Mouse (Mus musculus) gonadal fat pad, adult 2 months (tissue): ENCODE measurements at regions not wholly inside any gene's neighbourhood (a gene's known extent, or its start where the extent isn't known, plus 50 kb on each side); places are given as distances from the start of the nearest gene placed in this dataset.

Experiments
- DNase-seq: peaks from one replicate; pipeline ENCODE4 v3.0.0-alpha.2; 2012; ENCODE audit warnings: low read depth

DNA sequence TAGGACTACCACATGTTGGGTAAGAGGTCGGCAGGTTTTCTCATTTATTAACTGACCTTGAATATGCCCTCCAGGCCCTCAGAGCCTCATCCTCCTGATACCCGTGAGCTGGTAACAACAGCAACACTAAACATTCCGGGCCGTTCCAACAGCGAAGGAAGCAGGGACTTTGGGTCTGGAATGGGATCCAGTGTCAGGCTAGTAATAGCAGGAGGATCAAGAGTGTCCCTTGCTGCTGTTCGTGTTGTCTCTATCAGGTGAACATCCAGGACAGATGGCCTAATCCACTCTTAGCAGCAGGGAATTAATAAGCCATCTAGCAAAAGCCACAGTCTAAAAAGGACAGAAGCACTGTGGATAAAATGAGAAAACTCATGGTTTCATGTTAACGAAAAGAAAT lies 106.7 kb downstream of the Cpeb2 start:
- no peak for DNase-seq

- DNase-seq = no peak
These were observed 108.5 kb downstream of the Cpeb2 start for GRCm38 (mm10) chr5:43341475-43341874.

DNA sequence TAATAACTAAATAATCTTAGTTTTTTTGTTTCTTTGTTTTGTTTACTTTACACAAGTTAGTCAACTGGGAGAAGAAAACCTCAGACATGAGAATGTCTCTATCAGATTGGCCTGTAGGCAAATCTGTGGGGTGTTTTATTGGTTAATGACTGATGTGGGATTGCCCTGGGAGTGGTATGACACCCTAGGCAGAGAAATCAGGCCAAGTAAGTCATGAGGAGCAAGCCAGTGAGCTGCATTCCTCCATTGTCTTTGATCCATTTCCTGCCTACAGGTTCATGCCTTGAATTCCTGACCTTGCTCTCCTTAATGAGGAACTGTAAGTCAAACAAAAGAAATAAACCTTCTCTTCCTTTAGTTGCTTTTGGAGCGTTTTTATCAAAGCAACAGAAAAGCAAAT lies 111.5 kb downstream of the Cpeb2 start:
- DNase-seq = no peak

DNA sequence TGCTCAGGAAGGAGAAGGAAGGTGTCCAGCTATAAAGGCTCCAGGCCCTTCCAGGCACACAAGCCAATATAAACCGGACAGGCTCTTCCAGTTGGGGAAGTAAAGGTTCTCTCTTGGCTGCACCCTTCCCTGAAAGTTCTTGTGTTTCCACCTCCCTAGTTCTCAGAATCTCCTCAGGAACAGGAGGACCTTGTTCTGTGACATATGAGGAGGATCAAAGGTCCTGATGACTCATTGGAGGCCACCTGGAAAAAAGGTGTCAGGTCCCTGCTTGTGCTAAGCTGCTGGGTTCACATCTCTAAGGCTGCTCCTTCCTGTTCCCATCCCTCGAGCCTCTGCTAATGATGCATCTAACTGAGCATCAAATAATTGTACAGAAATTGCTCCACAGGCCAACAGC lies 118.0 kb downstream of the Cpeb2 start:
- no peak for DNase-seq

DNA sequence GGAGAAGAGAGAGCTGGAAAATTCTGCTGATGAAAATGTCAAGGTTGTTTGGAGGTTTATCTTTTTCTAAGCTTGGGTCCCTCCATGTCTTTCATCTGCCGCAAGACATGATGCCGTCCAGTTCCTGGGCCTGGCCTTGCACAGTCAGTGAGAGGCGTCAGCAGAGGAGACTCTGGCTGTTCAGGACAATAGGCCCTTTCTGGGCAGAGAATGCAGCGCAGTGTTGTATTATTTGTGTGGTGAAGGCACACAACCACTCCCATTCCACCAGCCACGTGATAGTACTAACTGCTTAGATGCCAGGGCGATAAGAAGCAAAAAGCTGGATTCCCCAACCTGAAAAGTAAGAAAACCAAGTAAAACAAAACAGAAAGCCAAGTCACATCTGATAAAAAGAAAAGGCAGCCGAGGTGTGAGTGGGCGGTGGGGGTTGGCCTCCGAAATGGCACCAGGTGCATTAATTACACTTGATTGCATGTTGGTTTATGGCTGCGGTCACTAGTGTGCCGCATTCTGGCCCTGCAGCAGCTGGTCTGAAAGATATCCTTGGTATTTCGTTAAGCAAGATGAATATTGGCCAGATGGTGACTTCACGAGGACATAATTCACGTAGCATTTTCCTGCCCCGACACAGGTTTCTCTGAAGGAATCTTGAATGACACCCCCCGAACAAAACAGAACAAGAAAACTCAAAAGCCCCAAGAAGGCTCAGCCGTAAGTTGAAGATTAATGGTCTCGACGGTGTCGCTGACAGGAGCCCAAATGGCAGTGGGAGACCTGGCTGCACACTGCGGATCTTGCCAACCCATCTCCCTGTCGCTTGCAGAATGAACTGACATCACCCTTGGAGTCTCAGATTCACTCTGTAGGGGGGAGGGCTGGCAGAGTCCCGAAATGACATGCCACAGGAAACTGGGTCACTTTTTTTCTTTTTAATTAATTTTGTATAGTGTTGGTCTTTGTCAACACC lies 120.3 kb downstream of the Cpeb2 start:
- DNase-seq = no peak

DNA sequence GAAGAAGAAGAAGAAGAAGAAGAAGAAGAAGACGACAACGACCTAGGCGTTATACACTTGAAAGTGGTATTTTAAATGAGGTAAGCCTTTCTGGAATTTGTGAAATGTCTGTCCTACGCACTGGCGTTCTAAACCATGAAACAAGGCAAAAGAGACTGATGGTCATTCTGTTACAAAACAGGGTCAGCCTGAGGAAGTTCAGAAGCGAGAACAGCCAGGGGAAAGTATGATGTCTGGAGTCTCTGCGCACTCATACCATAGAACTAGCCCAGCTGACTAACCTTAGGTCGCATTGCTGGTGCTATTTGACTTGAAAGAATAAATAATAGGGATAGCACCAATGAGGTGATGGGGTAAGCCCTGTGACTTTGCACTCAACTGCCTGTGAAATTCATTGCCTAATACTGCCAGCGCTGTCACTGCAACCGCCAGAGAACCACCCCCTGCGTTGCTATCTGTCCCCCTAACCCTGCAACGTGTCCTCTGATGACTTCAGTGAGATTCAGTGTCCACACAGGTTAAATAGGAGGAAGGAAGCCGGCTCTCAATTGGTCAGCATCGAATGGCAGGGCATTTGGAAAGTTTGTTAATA lies 121.5 kb downstream of the Cpeb2 start:
- no peak for DNase-seq

DNA sequence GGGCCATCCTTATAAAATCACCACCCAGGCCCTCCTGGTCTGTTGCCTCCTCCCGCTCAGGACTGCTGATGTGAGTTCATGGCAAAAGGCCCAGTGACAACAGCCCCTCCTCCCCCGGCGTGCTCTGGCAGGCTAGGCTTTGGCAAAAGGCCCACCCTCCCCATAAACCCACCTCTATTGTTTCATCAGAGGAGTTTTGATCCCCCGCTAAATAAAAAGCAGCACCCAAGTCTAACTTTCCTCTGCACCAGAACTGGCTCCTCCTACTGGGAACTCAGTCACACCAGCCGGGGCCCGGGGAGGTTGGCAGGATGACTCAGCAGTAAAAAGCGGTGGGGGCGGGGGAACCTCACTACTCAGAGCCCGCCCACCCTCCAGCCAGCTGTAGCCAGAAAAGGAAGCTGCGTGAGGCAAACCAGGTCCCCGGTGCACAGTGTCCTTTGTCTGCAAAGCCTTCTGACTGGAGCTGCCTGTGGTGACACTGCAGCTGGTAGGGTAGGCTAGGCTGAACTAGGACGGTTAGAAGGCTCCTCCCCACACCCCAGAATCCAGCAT lies 122.1 kb downstream of the Cpeb2 start:
- no peak for DNase-seq

DNA sequence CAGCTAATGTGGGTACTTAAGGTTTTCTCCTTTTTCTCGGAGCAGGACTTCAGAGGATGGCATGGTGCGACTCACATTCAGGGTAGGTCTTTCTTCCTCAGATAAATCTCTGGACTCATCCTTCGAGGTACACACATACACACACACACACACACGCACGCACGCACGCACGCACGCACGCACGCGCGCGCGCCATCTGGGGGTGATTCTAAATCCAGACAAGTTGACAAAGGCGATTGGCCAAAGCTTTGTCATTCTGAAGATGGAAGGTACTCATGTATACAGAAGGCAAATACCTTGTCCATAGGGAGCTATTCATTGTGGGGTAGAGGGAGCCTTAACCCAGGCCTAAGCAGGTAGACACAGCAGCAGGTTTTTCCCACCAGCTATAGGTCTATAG lies 122.9 kb downstream of the Cpeb2 start:
- DNase-seq = no peak

DNA sequence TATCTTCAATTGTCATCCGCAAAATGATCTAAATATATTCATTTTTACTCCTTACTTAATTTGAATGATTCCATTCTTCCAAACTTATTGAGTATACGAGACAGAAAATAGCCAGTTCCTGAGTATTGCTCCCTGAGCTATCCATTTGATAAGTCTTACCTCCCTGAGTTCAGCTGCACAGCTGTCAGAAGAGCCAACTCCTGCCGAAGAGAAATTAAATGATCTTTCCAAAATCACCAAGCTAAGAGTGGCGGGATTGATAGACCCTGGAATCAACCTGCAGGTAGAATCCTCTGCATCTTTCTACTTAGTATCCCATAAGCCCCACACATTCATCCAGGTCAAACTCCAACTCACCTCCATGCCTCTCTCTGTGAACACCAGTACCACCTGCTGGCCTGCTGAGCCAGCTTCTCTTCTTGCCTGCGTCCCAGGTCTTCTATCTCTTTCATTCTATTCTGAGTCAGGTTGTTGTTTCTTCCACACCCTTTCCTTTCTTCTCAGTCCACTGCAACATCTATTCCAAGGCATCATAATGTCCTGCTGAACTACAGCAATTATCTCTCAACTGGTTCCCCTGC lies 124.2 kb downstream of the Cpeb2 start:
- DNase-seq = no peak

GRCm38 (mm10) chr5:43357901-43358300 lies 124.9 kb downstream of the Cpeb2 start:
- DNase-seq = no peak

DNA sequence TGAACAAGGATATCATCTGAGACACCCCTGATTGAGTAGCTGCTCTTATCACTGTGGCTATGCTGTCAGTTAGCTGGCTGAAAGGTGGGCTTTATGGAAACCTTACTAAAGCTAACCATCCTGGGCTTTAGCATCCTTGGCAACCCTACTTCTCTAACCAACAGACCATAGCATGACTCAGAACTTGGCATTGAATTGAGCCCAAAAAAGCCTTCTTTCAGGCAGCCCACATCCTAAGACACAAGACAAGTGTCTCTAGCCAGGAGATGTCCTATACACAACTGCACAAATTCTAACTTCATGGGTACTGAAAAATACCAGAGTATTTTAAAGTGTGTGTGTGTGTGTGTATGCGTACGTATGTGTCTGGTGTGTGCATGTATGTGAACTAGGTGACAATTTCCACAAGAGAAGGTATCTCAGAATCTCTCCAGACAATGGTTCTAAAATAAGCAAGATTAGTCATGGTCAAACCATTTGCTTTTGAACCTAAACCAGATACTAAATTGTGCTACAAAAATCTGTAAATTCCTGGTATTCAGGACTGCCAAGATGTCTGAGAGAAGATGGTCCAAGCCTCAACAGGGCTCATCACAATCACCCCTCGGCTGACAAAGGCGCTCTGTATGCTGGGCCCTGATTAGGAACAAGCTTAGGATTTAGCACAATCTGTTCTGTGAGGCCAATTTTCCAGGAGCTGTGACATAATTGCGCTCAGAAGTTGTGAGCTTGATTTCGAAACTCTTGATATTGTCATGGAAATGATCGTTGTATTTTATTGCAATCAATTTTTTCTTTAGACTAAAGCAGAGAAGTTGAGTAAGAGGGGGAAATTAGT lies 126.2 kb downstream of the Cpeb2 start:
- DNase-seq = no peak

- no peak for DNase-seq
These were observed 127.3 kb downstream of the Cpeb2 start for GRCm38 (mm10) chr5:43360298-43360697.

GRCm38 (mm10) chr5:43361026-43361425 lies 128.1 kb downstream of the Cpeb2 start:
- DNase-seq = no peak

DNA sequence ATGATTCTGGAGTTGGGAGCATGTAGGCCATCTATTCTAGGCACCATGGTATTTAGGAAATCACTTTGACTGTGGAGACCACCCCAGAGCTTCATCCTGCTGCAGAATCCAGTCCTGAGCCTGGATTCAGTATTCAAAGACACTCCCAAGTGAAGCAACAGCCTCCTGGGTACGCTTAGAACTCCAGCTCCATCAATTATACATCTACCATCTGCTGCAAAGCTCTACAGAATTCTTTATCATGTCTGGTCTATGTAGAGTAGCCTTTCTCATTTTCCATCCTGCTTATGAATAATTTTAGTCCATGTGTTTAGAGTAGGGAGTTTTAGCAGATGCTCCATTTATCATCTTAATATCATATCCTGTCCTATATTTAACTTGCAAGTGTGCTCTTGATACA lies 139.4 kb downstream of the Cpeb2 start:
- no peak for DNase-seq

DNA sequence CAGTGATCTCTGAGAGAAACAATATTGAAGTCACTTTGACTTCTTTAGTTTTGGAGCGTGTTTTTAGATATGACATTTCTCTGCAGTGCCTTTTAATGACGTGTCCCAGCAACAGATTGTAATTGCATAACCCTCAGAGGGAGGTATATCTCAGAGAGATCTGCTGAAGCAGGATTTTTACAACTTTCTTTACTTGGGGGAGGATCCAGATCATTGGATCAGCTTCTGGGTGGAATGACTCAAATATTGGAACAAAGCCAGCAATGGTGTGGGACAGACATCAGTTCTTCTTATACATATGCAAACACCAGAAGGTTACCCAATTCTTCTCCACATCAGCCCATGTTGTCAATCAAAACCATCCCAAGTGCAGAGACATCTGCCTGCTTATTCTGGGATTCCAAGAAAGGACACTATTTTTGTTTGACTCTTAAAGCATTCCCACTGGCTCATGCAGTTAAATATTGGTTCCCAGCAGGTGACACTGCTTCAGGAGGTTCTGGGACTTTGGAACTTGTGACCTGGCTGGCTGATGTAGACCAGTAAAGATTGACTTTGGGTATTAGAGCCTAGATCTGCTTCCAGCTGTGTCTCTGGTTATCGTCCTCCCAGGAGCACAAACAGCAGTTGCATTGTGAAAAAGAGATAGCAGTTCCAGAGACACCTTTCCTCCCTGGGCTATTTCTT lies 130.5 kb upstream of the C1qtnf7 start:
- no peak for DNase-seq

GRCm38 (mm10) chr5:43390997-43391396 lies 124.3 kb upstream of the C1qtnf7 start:
- peak; percentile 16 for DNase-seq

DNA sequence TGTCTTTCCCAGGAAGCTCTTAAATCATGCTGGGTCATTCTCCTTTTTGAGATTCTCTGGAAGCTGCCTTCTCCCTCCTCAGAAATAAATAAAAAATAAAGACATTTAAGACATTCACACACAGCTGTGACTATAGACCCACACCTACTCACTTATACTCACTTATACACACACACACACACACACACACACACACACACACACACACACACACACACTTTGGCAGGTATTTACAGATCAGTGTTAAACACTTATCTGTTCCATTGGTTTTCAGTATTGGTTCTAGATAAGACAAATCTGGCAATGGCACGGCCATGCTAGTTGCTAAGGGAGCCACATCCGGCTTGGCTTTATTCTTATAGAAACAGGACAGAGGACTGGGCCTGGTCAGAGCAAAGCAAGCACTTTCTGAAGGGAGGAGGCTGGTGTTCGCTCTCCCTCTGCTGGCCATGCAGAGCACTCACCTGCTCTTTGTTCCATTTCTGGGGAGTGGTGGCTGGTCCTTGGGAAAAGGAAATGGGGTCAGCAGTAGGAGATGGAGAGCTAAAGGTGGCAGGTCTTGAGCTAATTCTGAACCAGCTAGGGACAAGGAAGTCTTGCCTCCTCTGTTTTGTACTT lies 123.8 kb upstream of the C1qtnf7 start:
- no peak for DNase-seq

- no peak for DNase-seq
These were observed 122.3 kb upstream of the C1qtnf7 start for GRCm38 (mm10) chr5:43392908-43393545.

DNA sequence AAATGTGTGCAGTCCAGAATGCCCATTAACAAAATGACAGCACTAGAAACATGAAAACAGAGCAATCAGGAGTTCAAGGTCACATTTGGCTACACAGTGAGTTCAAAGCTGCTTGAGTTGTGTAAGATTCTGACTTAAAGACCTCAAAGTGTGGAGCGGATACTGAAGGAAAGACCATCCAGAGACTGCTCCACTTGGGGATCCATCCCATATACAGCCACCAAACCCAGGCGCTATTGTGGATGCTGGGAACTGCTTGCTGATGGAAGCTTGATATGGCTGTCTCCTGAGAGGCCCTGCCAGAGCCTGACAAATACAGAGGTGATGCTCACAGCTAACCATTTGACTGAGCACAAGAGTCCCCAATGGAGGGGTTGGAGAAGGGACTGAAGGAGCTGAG lies 98.1 kb upstream of the C1qtnf7 start:
- no peak for DNase-seq
